Mouse (Mus musculus) neural tube, embryonic 13.5 days (tissue): ENCODE measurements around the gene Macf1. TPM values are rescaled to one million over a fixed set of nuclear protein-coding genes. Genes with fewer than 3 reads are reported as not detected.
A peak's percentile ranks its signal among the peaks of the same experiment; 100 is the strongest.
"Not testable (repeated sequence)": the region's sequence is repeated elsewhere in the genome, so short reads cannot be mapped to it uniquely, and the experiment has no call there.

Experiments used
- ATAC-seq: fragments of 200-750 bp; cut with Nextera tagmentation; 2 replicates; pipeline ENCODE4 v1.8.0; 2017; ENCODE audit warnings: low read depth, mild to moderate bottlenecking, moderate TSS enrichment, moderate library complexity
- H3K27ac ChIP-seq: fragments of 300-500 bp; sonication (generic); replicated peaks from 2 replicates; pipeline ENCODE4 v1.5.1; 2015; ENCODE audit warnings: moderate library complexity, mild to moderate bottlenecking, inconsistent platforms
- H3K27me3 ChIP-seq: fragments of 300-500 bp; sonication (generic); 2 replicates; pipeline ENCODE4 v1.6.1; 2015; ENCODE audit warnings: mild to moderate bottlenecking, inconsistent platforms
- H3K36me3 ChIP-seq: fragments of 300-500 bp; sonication (generic); 2 replicates; pipeline ENCODE4 v1.6.1; 2015; ENCODE audit warnings: mild to moderate bottlenecking, inconsistent platforms
- H3K4me1 ChIP-seq: fragments of 300-500 bp; sonication (generic); replicated peaks from 2 replicates; pipeline ENCODE4 v1.6.1; 2015; ENCODE audit warnings: inconsistent platforms
- H3K4me2 ChIP-seq: fragments of 300-500 bp; sonication (generic); 2 replicates; pipeline ENCODE4 v1.6.1; 2015; ENCODE audit warnings: inconsistent platforms, mild to moderate bottlenecking, moderate library complexity
- H3K4me3 ChIP-seq: fragments of 300-500 bp; sonication (generic); 2 replicates; pipeline ENCODE4 v1.5.1; 2015; ENCODE audit warnings: mild to moderate bottlenecking, inconsistent platforms
- H3K9ac ChIP-seq: fragments of 300-500 bp; sonication (generic); 2 replicates; pipeline ENCODE4 v1.6.1; 2015; ENCODE audit warnings: moderate library complexity, mild to moderate bottlenecking, inconsistent platforms
- H3K9me3 ChIP-seq: fragments of 300-500 bp; sonication (generic); 2 replicates; pipeline ENCODE4 v1.6.1; 2016; ENCODE audit warnings: inconsistent platforms
- WGBS: fragments of 180-500 bp; shearing (Covaris S2); methylation state at CpG from one replicate; pipeline ENCODE4 v1.1.7; 2015; 5-methylcytosine and 5-hydroxymethylcytosine counted together
- polyA plus RNA-seq: library from polyadenylated mRNA; unstranded; fragments of >200 nt; fragmentation: Nextera tagmentation; extraction: Ambion mirVana; gene quantifications from 2 replicates; pipeline ENCODE4 v1.2.1, GENCODE M21; 2015

The Macf1 gene
- polyA plus RNA-seq, 1 experiment from 2014 or later, result 57.7 TPM

GRCm38 (mm10) chr4:123555251-123555650, 128.9 kb downstream of the Macf1 start:
- Histone ChIP-seq H3K27me3 (no peaks in the 10 kb centered on the region), H3K4me3 (no peak overlapping the region), H3K9me3 (no peaks in the 10 kb centered on the region), H3K9ac (no peak overlapping the region), H3K4me1 (0 out of 2 replicates have a peak, but pooled peaks cover 3% of the 10 kb centered on the region), H3K4me2 (no peak overlapping the region), H3K27ac (no peak overlapping the region), H3K36me3 (0 out of 2 replicates have a peak, but pooled peaks cover 3% of the 10 kb centered on the region)
- ATAC-seq, result no peak

GRCm38 (mm10) chr4:123552689-123553088, 131.5 kb downstream of the Macf1 start:
- 49% methylated on average over 3 of the region's 3 CpGs for WGBS

GRCm38 (mm10) chr4:123548317-123548716, 135.8 kb downstream of the Macf1 start:
- 95% methylated on average over 3 of the region's 3 CpGs for WGBS
- no peak overlapping the region for H3K4me2 ChIP-seq
- ATAC-seq, result no peak

More at GRCm38 (mm10) chr4:123552689-123553088, 131.5 kb downstream of the Macf1 start:
- Histone ChIP-seq H3K9ac (no peak overlapping the region), H3K4me2 (no peak overlapping the region), H3K36me3 (peaks cover 14% of the 10 kb centered on the region; the same call in 1 of the 2 replicates), H3K4me1 (0 out of 2 replicates have a peak, but pooled peaks cover 3% of the 10 kb centered on the region), H3K9me3 (no peaks in the 10 kb centered on the region), H3K27ac (no peak overlapping the region), H3K27me3 (no peaks in the 10 kb centered on the region), H3K4me3 (no peak overlapping the region)
- no peak for ATAC-seq

GRCm38 (mm10) chr4:123543691-123544090, 140.5 kb downstream of the Macf1 start:
- H3K9ac ChIP-seq, result no peak overlapping the region
- H3K4me3 ChIP-seq, result no peak overlapping the region
- H3K4me1 ChIP-seq, result no peaks in the 10 kb centered on the region
- no peak for ATAC-seq
- H3K27me3 ChIP-seq, result no peaks in the 10 kb centered on the region
- no peak overlapping the region for H3K27ac ChIP-seq
- peaks cover 19% of the 10 kb centered on the region for H3K36me3 ChIP-seq
- no peaks in the 10 kb centered on the region for H3K9me3 ChIP-seq
- H3K4me2 ChIP-seq, result no peak overlapping the region

More at GRCm38 (mm10) chr4:123548317-123548716, 135.8 kb downstream of the Macf1 start:
- H3K4me3 ChIP-seq, result no peak overlapping the region
- H3K9me3 ChIP-seq, result no peaks in the 10 kb centered on the region
- no peak overlapping the region for H3K27ac ChIP-seq
- H3K9ac ChIP-seq, result no peak overlapping the region
- peaks cover 23% of the 10 kb centered on the region for H3K36me3 ChIP-seq
- no peaks in the 10 kb centered on the region for H3K4me1 ChIP-seq
- H3K27me3 ChIP-seq, result no peaks in the 10 kb centered on the region

GRCm38 (mm10) chr4:123535271-123535670, 148.9 kb downstream of the Macf1 start:
- Histone ChIP-seq H3K9me3 (no peaks in the 10 kb centered on the region), H3K4me3 (no peak overlapping the region), H3K9ac (no peak overlapping the region), H3K36me3 (peaks cover 9% of the 10 kb centered on the region), H3K4me1 (peaks cover 2% of the 10 kb centered on the region), H3K27me3 (no peaks in the 10 kb centered on the region), H3K4me2 (no peak overlapping the region), H3K27ac (no peak overlapping the region)
- WGBS, result 44% methylated on average over 1 of the region's 1 CpGs
- ATAC-seq, result peak; percentile 76; the same call in 1 of the 2 replicates

GRCm38 (mm10) chr4:123532001-123532400, 152.2 kb downstream of the Macf1 start:
- H3K27ac ChIP-seq, result no peak overlapping the region
- no peak overlapping the region for H3K4me3 ChIP-seq
- H3K27me3 ChIP-seq, result no peaks in the 10 kb centered on the region
- no peak for ATAC-seq
- H3K36me3 ChIP-seq, result no peaks in the 10 kb centered on the region
- no peak overlapping the region for H3K4me2 ChIP-seq
- H3K9ac ChIP-seq, result no peak overlapping the region
- no peaks in the 10 kb centered on the region for H3K9me3 ChIP-seq
- WGBS, result 36% methylated on average over 3 of the region's 3 CpGs
- H3K4me1 ChIP-seq, result peaks cover 33% of the 10 kb centered on the region

- ATAC-seq, result no peak
- no peak overlapping the region for H3K27ac ChIP-seq
- WGBS, result 74% methylated on average over 6 of the region's 6 CpGs
Observed at GRCm38 (mm10) chr4:123530976-123531375, 153.2 kb downstream of the Macf1 start.

GRCm38 (mm10) chr4:123529230-123529629, 154.9 kb downstream of the Macf1 start:
- Histone ChIP-seq H3K4me3 (no peak overlapping the region), H3K4me2 (no peak overlapping the region), H3K27me3 (no peaks in the 10 kb centered on the region), H3K27ac (peak overlapping the region; percentile 50), H3K4me1 (peaks cover 57% of the 10 kb centered on the region), H3K9ac (no peak overlapping the region), H3K36me3 (no peaks in the 10 kb centered on the region), H3K9me3 (no peaks in the 10 kb centered on the region)
- 43% methylated on average over 6 of the region's 6 CpGs for WGBS
- ATAC-seq, result no peak

More at GRCm38 (mm10) chr4:123530976-123531375, 153.2 kb downstream of the Macf1 start:
- Histone ChIP-seq H3K27me3 (no peaks in the 10 kb centered on the region), H3K36me3 (no peaks in the 10 kb centered on the region), H3K4me2 (no peak overlapping the region), H3K9ac (no peak overlapping the region), H3K9me3 (no peaks in the 10 kb centered on the region), H3K4me1 (peaks cover 43% of the 10 kb centered on the region), H3K4me3 (no peak overlapping the region)

- H3K4me1 ChIP-seq, result peaks cover 72% of the 10 kb centered on the region
- peak overlapping the region; percentile 57 for H3K4me2 ChIP-seq
- 5% methylated on average over 8 of the region's 8 CpGs for WGBS
- H3K27me3 ChIP-seq, result no peaks in the 10 kb centered on the region
- H3K4me3 ChIP-seq, result peak overlapping the region; percentile 33
- H3K9me3 ChIP-seq, result no peaks in the 10 kb centered on the region
- H3K9ac ChIP-seq, result peak overlapping the region; percentile 70
- peak overlapping the region; percentile 90 for H3K27ac ChIP-seq
- peak; percentile 37; the same call in 1 of the 2 replicates for ATAC-seq
- H3K36me3 ChIP-seq, result no peaks in the 10 kb centered on the region
Observed at GRCm38 (mm10) chr4:123527607-123528010, 156.6 kb downstream of the Macf1 start.

GRCm38 (mm10) chr4:123526779-123527280, 157.3 kb downstream of the Macf1 start:
- Histone ChIP-seq H3K9ac (peak overlapping the region; percentile 70), H3K27ac (peak overlapping the region; percentile 90), H3K36me3 (no peaks in the 10 kb centered on the region), H3K27me3 (no peaks in the 10 kb centered on the region), H3K4me2 (peak overlapping the region; percentile 57), H3K4me1 (peaks cover 72% of the 10 kb centered on the region), H3K9me3 (no peaks in the 10 kb centered on the region), H3K4me3 (peak overlapping the region; percentile 33)
- peak; percentile 28; the same call in 1 of the 2 replicates for ATAC-seq
- WGBS, result 39% methylated on average over 10 of the region's 10 CpGs

GRCm38 (mm10) chr4:123524746-123525145, 159.4 kb downstream of the Macf1 start:
- Histone ChIP-seq H3K4me3 (no peak overlapping the region), H3K36me3 (no peaks in the 10 kb centered on the region), H3K27me3 (no peaks in the 10 kb centered on the region), H3K4me2 (no peak overlapping the region; the same call in 1 of the 2 replicates), H3K9ac (no peak overlapping the region), H3K4me1 (peaks cover 64% of the 10 kb centered on the region), H3K9me3 (no peaks in the 10 kb centered on the region), H3K27ac (no peak overlapping the region)
- no peak for ATAC-seq
- WGBS, result 85% methylated on average over 5 of the region's 5 CpGs

GRCm38 (mm10) chr4:123520123-123520522, 164.0 kb downstream of the Macf1 start:
- WGBS, result 78% methylated on average over 5 of the region's 5 CpGs
- H3K4me2 ChIP-seq, H3K4me3 ChIP-seq, H3K36me3 ChIP-seq, ATAC-seq, H3K9me3 ChIP-seq, H3K27ac ChIP-seq, H3K9ac ChIP-seq, H3K27me3 ChIP-seq: not testable (repeated sequence)
- peaks cover 22% of the 10 kb centered on the region for H3K4me1 ChIP-seq

GRCm38 (mm10) chr4:123515673-123516072, 168.5 kb downstream of the Macf1 start:
- H3K27me3 ChIP-seq, result no peaks in the 10 kb centered on the region
- ATAC-seq, result no peak

More at GRCm38 (mm10) chr4:123515673-123516072, 168.5 kb downstream of the Macf1 start:
- no peaks in the 10 kb centered on the region for H3K9me3 ChIP-seq
- WGBS, result 91% methylated on average over 1 of the region's 1 CpGs
- H3K4me1 ChIP-seq, result no peaks in the 10 kb centered on the region
- no peak overlapping the region for H3K4me3 ChIP-seq
- H3K27ac ChIP-seq, result no peak overlapping the region
- H3K36me3 ChIP-seq, result peaks cover 23% of the 10 kb centered on the region
- H3K9ac ChIP-seq, result no peak overlapping the region
- H3K4me2 ChIP-seq, result no peak overlapping the region
